Mouse (Mus musculus): ENCODE data around the gene Cdk2ap2. TPM values are rescaled to one million over a fixed set of nuclear protein-coding genes. Genes with fewer than 3 reads are reported as not detected.

Gene Cdk2ap2
- polyA plus RNA-seq (2012; rRNA removed; ENCODE audit: low replicate concordance) = 257 and 348 TPM in 2 replicates

DNA sequence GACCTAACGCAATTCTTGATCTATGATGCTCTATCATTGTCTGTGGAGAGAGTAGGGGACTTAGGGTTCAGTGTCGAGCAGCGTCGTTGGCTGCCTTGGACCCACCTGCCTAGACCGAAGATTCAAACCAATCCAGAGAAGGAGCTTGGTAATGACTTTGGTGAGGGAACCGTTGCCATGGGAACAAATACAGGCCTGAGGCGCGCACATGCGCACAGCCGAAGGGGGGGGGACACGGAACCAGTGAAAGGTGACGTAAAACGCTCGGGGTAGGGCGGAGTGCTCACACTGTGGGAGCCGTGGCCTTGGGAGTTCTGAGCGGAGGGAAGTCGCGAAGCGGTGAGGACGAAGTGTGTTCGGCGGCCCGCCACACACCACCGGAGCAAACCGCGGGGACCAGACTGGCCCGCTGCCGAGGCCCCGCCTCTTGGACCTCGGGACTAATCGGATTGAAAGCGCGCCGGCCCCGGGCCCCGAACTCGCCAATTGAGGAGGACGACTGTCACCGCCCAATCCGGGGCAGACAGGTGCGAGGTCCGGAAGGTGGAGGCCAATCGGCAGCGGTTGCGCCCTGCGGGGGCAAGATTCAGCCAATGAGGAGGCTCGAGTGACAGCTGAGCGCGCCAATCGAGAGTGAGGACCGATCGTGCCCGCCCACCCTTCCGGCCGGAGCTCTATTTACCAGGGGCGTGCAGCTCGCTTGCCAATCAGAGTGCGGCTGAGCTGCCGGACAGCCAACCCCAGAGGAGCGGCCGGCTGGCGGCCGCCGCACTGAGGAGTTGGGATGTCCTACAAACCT, at the start of gene Cdk2ap2:
Gene Cdk2ap2, plus strand, starts transcription at position 541 of the 799 bp plus-strand sequence.

DNA sequence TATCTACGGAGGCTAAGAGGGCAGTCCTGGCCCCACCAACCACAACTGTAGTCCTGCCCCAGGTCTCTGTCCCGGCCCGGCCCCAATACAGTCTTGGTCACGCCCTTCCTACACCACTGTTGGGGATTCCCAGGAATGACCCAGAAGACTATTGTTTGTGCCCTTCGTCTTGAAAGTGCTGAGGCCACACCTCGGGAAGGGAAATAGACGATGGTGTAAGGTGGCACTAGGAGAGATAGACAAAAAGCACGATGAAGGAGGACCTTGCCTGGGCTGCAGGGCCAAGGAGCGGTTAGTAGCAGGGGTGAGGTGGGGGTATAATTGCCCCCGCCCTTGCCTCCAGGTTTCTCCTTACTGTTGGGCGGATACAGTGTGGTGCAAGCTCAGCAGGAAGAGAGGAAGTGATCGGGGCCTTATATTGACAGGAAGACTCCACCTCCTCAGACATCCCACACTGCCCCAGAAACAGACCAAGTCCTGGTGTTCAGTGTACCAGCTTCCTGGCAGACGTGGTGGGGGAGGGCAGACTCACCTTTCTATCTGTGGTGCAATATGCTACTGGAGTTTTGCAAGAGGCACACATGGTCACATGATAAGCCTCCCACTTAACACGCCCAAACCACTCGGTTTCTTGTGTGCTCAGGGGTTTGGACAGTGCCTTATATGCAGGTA, 37.8 kb upstream of the Cdk2ap2 start, which contains the start of gene Gstp3:
Gene Gstp3, minus strand, starts transcription at position 501 of the 672 bp plus-strand sequence.

DNA sequence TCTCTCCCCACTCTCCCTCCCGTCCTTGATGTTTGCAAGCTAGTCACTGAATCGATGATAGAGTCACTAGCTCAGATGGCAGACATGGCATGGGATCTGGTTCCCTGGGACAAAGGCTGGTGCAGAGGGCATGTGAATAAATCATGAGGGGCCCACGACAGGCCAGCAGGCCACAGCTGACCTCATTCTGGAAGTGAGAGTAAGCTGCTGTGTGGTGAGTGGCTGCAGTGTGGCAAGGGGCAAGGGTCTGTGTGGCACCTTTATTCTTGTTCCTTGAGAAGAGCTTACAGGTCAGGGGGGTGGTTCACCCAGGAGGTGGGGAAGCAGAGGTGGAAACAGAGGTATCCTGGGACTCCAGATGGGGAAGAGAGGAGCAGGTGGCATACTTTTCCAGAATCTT, 15.6 kb upstream of the Cdk2ap2 start, which contains the start of gene Cabp2:
Gene Cabp2, plus strand, starts transcription at position 185 of the 400 bp plus-strand sequence.

DNA sequence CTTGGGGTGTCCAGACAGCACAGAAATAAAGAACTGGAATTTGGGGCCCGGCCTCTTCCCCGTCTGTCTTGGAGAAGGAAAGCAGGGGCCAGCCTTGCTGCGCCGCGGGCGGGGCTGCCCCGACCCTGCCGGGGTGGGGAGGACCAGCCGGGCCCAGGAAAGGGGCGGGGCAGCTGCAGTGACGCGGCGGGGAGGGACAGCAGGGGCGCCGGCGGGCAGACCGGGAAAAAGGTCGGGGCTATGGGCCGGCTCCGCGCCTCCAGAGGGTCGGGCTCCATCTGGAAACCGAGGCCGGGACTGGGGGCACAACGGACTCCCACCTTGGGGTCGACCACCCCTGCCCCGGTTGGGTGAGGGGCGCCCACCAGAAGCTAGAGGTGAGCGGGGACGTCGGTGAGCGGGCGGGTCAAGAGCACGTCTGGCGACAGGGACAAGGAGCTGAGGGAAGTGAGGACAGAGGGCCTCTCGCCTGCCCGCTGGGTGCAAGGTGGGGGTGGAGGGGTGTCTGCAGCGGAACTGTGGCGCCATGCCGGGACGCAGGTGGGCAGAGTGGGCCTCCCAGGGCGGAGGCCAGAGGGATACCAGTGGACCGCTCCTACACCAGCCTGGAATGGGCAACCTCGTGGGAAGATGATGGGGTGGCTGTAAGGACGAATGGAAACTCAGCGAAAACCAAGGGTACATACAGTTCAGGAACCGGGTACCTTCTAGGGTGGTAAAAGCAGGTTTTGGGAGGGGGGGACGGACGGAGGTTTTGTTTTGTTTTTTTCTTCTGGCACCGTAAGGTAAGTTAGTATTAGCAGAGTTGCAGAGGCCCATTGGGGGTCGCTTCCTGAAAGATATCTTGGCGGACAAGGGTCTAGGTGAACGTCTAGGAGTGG, 3.1 kb downstream of the Cdk2ap2 start, which contains the start of gene Pitpnm1:
Gene Pitpnm1, plus strand, starts transcription at position 162 of the 881 bp plus-strand sequence.

DNA sequence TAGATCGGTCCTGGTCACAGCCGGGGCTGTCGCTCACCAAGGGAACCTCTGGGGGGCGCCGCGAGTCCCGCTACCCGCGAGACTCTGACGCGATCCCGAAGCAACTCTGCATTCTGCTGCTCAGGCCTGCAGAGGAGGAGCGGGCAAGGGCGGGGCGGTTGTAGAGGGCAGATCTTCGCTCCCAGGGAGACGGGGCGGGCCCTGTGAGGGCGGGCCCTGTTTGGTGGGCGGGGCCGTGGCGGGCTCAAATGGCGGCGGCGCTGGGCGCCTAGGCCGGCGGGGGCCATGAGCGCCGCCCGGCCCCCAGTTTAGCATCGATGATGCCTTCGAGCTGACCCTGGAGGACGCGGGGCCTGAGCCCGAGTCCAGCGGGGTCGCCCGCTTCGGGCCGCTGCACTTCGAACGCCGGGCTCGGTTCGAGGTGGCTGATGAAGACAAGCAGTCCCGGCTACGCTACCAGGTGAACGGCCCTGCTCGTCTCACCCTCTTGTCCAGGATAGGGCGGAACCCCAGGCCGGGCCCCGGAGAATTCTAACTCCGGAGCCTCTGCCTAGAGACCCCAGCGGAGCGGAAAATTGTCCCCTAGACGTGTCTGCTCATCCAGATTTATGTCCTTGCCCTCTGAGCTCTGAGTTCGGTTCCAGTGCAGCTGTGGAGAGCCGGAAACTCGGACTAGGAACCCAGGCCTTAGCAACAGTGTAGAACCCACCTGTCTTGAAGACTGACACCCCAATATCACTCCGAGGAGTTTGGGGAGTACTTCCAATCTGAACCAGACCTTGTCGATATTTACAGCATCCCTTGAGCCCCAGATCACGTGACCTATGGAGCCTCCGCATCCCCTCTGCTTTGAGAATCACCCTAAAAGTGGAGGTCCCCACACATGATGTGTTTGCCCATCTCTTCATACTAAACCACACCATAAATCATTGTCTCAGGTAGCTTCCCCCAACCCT, 29.0 kb downstream of the Cdk2ap2 start, which contains the start of gene Aip:
Gene Aip, minus strand, starts transcription at position 118 of the 956 bp plus-strand sequence.

DNA sequence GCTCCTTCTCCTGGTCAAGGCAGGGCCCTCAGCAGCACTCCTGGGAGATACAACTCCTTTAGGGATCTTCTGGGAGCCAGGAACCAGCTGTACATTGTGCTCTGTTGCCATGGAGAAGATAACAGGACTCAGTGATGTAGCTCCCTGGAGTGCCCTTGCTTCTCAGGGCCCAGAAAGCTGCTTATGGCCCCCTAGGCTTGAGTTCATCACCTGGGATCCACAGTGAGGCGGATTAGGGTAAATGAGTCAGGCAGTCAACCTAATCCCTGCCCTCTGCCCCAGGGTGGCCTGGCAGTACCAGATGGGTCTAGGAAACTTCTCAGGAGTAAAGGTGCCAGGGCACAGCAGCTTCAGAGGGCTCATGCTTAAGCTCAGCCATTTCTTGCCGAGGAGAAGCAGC, 42.5 kb downstream of the Cdk2ap2 start, which contains the start of gene Gpr152:
Gene Gpr152, plus strand, starts transcription at position 342 of the 400 bp plus-strand sequence.

DNA sequence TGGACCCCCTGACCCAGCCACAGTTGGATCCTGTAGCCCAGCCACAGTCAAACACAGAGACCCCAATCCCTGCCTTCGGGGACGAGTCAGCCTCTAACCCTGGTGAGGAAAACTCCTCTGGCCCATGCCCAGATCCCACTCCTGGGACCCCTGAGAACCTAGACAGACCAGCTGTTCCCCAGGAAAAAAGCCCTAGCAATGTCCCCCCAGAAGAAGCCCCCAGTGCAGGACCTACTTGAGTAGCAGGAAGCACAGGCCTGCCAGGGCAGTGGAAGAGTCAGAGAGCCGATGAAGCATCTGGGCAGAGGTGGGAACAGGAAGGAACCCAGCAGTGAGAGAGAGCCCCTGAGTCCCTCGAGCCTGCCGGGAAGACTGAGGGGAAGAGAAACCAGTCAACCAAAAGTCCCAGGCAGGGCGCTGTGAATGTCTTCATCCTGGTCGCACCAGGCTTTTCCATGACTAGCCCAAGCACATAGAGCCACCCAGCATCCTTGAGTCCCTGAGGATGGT, 46.8 kb downstream of the Cdk2ap2 start, which contains the start of gene Cabp4:
Gene Cabp4, minus strand, starts transcription at position 275 of the 510 bp plus-strand sequence.

DNA sequence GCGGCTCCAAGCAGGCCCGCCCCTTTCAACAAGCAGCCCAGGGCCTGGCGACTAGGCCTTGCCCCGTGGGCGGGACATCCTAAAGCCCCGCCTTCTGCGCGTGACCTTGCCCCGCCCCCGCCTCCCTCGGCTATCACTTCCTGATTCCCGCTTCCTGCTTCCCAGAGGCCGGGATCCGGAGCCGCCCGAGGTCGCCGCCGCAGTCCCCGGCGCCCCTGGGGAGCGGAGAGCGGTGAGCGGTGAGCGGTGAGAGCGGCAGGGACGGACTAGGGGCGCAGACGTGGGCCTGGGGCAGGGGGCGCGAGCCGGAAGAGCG, 51.5 kb downstream of the Cdk2ap2 start, which contains the start of gene Coro1b:
Gene Coro1b, plus strand, starts transcription at position 129 of the 316 bp plus-strand sequence.

Other genes with a start within 250 kb of the Cdk2ap2 start
- gene Chka, start 245.4 kb upstream of the Cdk2ap2 start, polyA plus RNA-seq (2012; rRNA removed; ENCODE audit: low replicate concordance) = 31.2 and 33.9 TPM in 2 replicates
- 218 and 220 TPM in 2 replicates for gene Tcirg1, start 190.0 kb upstream of the Cdk2ap2 start, polyA plus RNA-seq (2012; rRNA removed; ENCODE audit: low replicate concordance)
- gene Ndufs8, start 184.4 kb upstream of the Cdk2ap2 start, polyA plus RNA-seq (2012; rRNA removed; ENCODE audit: low replicate concordance) = 276 and 363 TPM in 2 replicates
- gene Aldh3b1, start 167.4 kb upstream of the Cdk2ap2 start, polyA plus RNA-seq (2012; rRNA removed; ENCODE audit: low replicate concordance) = 13.0 and 17.1 TPM in 2 replicates
- gene Unc93b1, start 162.0 kb upstream of the Cdk2ap2 start, polyA plus RNA-seq (2012; rRNA removed; ENCODE audit: low replicate concordance) = 307 and 435 TPM in 2 replicates
- 0.50 and 0.69 TPM in 2 replicates for gene Aldh3b3, start 138.5 kb upstream of the Cdk2ap2 start, polyA plus RNA-seq (2012; rRNA removed; ENCODE audit: low replicate concordance)
- gene Aldh3b2, start 124.9 kb upstream of the Cdk2ap2 start, polyA plus RNA-seq (2012; rRNA removed; ENCODE audit: low replicate concordance) = 22.0 and 22.5 TPM in 2 replicates
- gene Acy3, start 110.6 kb upstream of the Cdk2ap2 start, polyA plus RNA-seq (2012; rRNA removed; ENCODE audit: low replicate concordance) = 56.0 and 64.9 TPM in 2 replicates
- gene Tbx10, start 104.4 kb upstream of the Cdk2ap2 start, polyA plus RNA-seq (2012; rRNA removed; ENCODE audit: low replicate concordance) = not detected in 2 replicates
- gene Nudt8, start 96.6 kb upstream of the Cdk2ap2 start, polyA plus RNA-seq (2012; rRNA removed; ENCODE audit: low replicate concordance) = 12.2 and 22.8 TPM in 2 replicates
- 2.5 and 2.9 TPM in 2 replicates for gene Gm49405, start 96.6 kb upstream of the Cdk2ap2 start, polyA plus RNA-seq (2012; rRNA removed; ENCODE audit: low replicate concordance)
- 6.3 and 13.3 TPM in 2 replicates for gene Doc2g, start 93.9 kb upstream of the Cdk2ap2 start, polyA plus RNA-seq (2012; rRNA removed; ENCODE audit: low replicate concordance)
- 188 and 271 TPM in 2 replicates for gene Ndufv1, start 84.4 kb upstream of the Cdk2ap2 start, polyA plus RNA-seq (2012; rRNA removed; ENCODE audit: low replicate concordance)
- gene Gstp1, start 59.2 kb upstream of the Cdk2ap2 start, polyA plus RNA-seq (2012; rRNA removed; ENCODE audit: low replicate concordance) = 508 and 632 TPM in 2 replicates
- 24.3 and 163 TPM in 2 replicates for gene Gstp2, start 51.2 kb upstream of the Cdk2ap2 start, polyA plus RNA-seq (2012; rRNA removed; ENCODE audit: low replicate concordance)
- 14.6 and 23.5 TPM in 2 replicates for gene Gstp3, start 37.6 kb upstream of the Cdk2ap2 start, polyA plus RNA-seq (2012; rRNA removed; ENCODE audit: low replicate concordance)
- gene Cabp2, start 15.6 kb upstream of the Cdk2ap2 start, polyA plus RNA-seq (2012; rRNA removed; ENCODE audit: low replicate concordance) = 0.61 TPM in 1 of 2 replicates, not detected in the other
- 157 and 297 TPM in 2 replicates for gene Pitpnm1, start 2.8 kb downstream of the Cdk2ap2 start, polyA plus RNA-seq (2012; rRNA removed; ENCODE audit: low replicate concordance)
- gene Aip, start 28.7 kb downstream of the Cdk2ap2 start, polyA plus RNA-seq (2012; rRNA removed; ENCODE audit: low replicate concordance) = 113 and 122 TPM in 2 replicates
- 0.69 and 0.80 TPM in 2 replicates for gene Gpr152, start 42.6 kb downstream of the Cdk2ap2 start, polyA plus RNA-seq (2012; rRNA removed; ENCODE audit: low replicate concordance)
- 1.2 TPM in 2 replicates for gene Cabp4, start 46.9 kb downstream of the Cdk2ap2 start, polyA plus RNA-seq (2012; rRNA removed; ENCODE audit: low replicate concordance)
- gene Coro1b, start 51.4 kb downstream of the Cdk2ap2 start, polyA plus RNA-seq (2012; rRNA removed; ENCODE audit: low replicate concordance) = 266 and 387 TPM in 2 replicates
- gene Ptprcap, start 56.4 kb downstream of the Cdk2ap2 start, polyA plus RNA-seq (2012; rRNA removed; ENCODE audit: low replicate concordance) = 183 and 672 TPM in 2 replicates
- gene Rps6kb2, start 66.2 kb downstream of the Cdk2ap2 start, polyA plus RNA-seq (2012; rRNA removed; ENCODE audit: low replicate concordance) = 46.6 and 54.5 TPM in 2 replicates
- gene Carns1, start 78.3 kb downstream of the Cdk2ap2 start, polyA plus RNA-seq (2012; rRNA removed; ENCODE audit: low replicate concordance) = 32.3 and 39.2 TPM in 2 replicates
- gene Tbc1d10c, start 94.1 kb downstream of the Cdk2ap2 start, polyA plus RNA-seq (2012; rRNA removed; ENCODE audit: low replicate concordance) = 91.7 and 196 TPM in 2 replicates
- 586 and 618 TPM in 2 replicates for gene Ppp1ca, start 94.9 kb downstream of the Cdk2ap2 start, polyA plus RNA-seq (2012; rRNA removed; ENCODE audit: low replicate concordance)
- gene Rad9a, start 104.5 kb downstream of the Cdk2ap2 start, polyA plus RNA-seq (2012; rRNA removed; ENCODE audit: low replicate concordance) = 49.2 and 51.9 TPM in 2 replicates
- gene Clcf1, start 117.1 kb downstream of the Cdk2ap2 start, polyA plus RNA-seq (2012; rRNA removed; ENCODE audit: low replicate concordance) = 54.9 and 127 TPM in 2 replicates
- not detected in 2 replicates for gene AC109138.7, start 117.2 kb downstream of the Cdk2ap2 start, polyA plus RNA-seq (2012; rRNA removed; ENCODE audit: low replicate concordance)
- gene Pold4, start 134.7 kb downstream of the Cdk2ap2 start, polyA plus RNA-seq (2012; rRNA removed; ENCODE audit: low replicate concordance) = 207 and 218 TPM in 2 replicates
- gene Ssh3, start 172.0 kb downstream of the Cdk2ap2 start, polyA plus RNA-seq (2012; rRNA removed; ENCODE audit: low replicate concordance) = 116 and 124 TPM in 2 replicates
- 12.7 and 17.2 TPM in 2 replicates for gene Ankrd13d, start 186.0 kb downstream of the Cdk2ap2 start, polyA plus RNA-seq (2012; rRNA removed; ENCODE audit: low replicate concordance)
- gene Grk2, start 209.0 kb downstream of the Cdk2ap2 start, polyA plus RNA-seq (2012; rRNA removed; ENCODE audit: low replicate concordance) = 156 and 263 TPM in 2 replicates